Mouse (Mus musculus) cortical plate, adult 2 months (tissue): ENCODE measurements around the gene Ccdc148.

Experiments used
- CTCF ChIP-seq: fragments of 200-500 bp; IDR thresholded peaks from 2 replicates; pipeline ENCODE4 v1.5.1; 2011; ENCODE audit warnings: mild to moderate bottlenecking, control low read depth, low read length; ENCODE audit not compliant: insufficient read depth; ENCODE audit errors: extremely low read depth
- POLR2A ChIP-seq: fragments of 200-500 bp; IDR thresholded peaks from 2 replicates; pipeline ENCODE4 v1.6.1; 2011; ENCODE audit warnings: mild to moderate bottlenecking, low read length, control low read depth; ENCODE audit not compliant: insufficient read depth; ENCODE audit errors: extremely low read depth

DNA sequence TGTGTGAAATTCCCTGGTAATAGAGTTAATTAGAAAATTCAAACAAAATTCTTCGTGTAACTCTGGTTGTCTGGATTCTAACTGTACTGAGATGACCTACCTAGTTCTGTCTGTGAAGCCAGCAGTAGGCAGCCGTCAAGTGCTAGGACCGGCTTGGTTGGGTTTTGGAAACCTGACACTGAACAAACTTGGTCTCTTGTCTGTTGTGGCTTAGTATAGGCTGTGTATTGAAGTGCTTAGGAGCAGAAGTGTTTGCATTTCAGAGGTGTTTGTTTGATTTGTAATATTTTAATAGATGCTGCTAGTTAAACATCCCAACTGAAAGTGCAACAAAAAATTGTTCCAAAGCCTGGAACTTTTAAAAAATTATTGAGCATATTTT, 9.7 kb upstream of the Ccdc148 start:
- no peak for TF ChIP-seq CTCF
- no peak for TF ChIP-seq POLR2A
